Comparison of ENCODE assay signal across 24 mouse cellular contexts in genomic region chr16:17478331-17478943, GRCm38 (mm10). TPM values are rescaled to one million over a fixed set of nuclear protein-coding genes. Genes with fewer than 3 reads are reported as not detected.
A peak's percentile ranks its signal among the peaks of the same experiment; 100 is the strongest.
DNase-seq lines count a peak whose midpoint lies in the region; ATAC-seq and TF ChIP-seq lines count a peak whose summit lies in the region.
"Had no signal": no experiment of that assay in that cellular context is flagged by ENCODE, and none has a peak within 500 bp of the region (broad histone marks: within the 10 kb centered on the region; RNA-seq: fewer than 3 reads in every experiment).

No protein-coding gene starts in this region.

- DNase-seq in layer of hippocampus, adult 2 months (ENCODE audit: low spot score in 2 of 2) = no peak
- no peak for DNase-seq in layer of hippocampus, postnatal 36 days
- no peak for DNase-seq in midbrain, postnatal 0 days (ENCODE audit: low spot score)
- peak; percentile 59 for DNase-seq in R1 (ENCODE audit: low read depth, low spot score)
- no peak for DNase-seq in gastrocnemius, postnatal 25 days
- DNase-seq in spleen, postnatal 14 days (ENCODE audit: low spot score in 2 of 2) = no peak
- DNase-seq: cerebellum, adult 18-20 months; cerebellum, postnatal 25 days; heart, postnatal 10 days; kidney, adult 8-10 months; kidney, postnatal 25 days; layer of hippocampus, adult 9-11 months; lung, embryonic 14.5 days; right cerebral cortex, adult 18-20 months had no signal

- WGBS in midbrain, embryonic 15.5 days = 73% methylated on average over 4 of the region's 4 CpGs
- 53% methylated on average over 4 of the region's 4 CpGs for WGBS in midbrain, postnatal 0 days

- no peak overlapping the region for H3K4me2 ChIP-seq in midbrain, embryonic 15.5 days
- H3K4me2 ChIP-seq in midbrain, postnatal 0 days (ENCODE audit: low read depth, low read length, poor library complexity, severe bottlenecking) = no peak overlapping the region
- H3K4me2 ChIP-seq: embryonic facial prominence, embryonic 15.5 days; limb, embryonic 13.5 days; lung, embryonic 14.5 days had no signal

- H3K4me1 ChIP-seq in midbrain, embryonic 15.5 days = peaks cover 17% of the 10 kb centered on the region
- H3K4me1 ChIP-seq in midbrain, postnatal 0 days (ENCODE audit: insufficient read depth, low read length) = no peaks in the 10 kb centered on the region
- H3K4me1 ChIP-seq: embryonic facial prominence, embryonic 15.5 days; heart, embryonic 10.5 days; limb, embryonic 13.5 days had no signal

- H3K9ac ChIP-seq in midbrain, embryonic 15.5 days = no peak overlapping the region
- no peak overlapping the region for H3K9ac ChIP-seq in midbrain, postnatal 0 days (replicated peaks; ENCODE audit: low read length, poor library complexity, severe bottlenecking)
- H3K9ac ChIP-seq: embryonic facial prominence, embryonic 15.5 days; limb, embryonic 13.5 days; lung, embryonic 14.5 days had no signal

- no peaks in the 10 kb centered on the region for H3K9me3 ChIP-seq in midbrain, embryonic 15.5 days
- H3K9me3 ChIP-seq in midbrain, postnatal 0 days (ENCODE audit: low read length) = no peaks in the 10 kb centered on the region
- H3K9me3 ChIP-seq: embryonic facial prominence, embryonic 15.5 days; heart, embryonic 10.5 days; limb, embryonic 13.5 days had no signal

- no peak for ATAC-seq in midbrain, embryonic 15.5 days (replicated peaks)
- ATAC-seq in midbrain, postnatal 0 days (ENCODE audit: low FRiP score) = no peak
- peak; percentile 83 for ATAC-seq in megakaryocyte progenitor cell, adult 5-6 weeks (replicated peaks; ENCODE audit: poor library complexity)
- ATAC-seq: forebrain, embryonic 16.5 days; inflammation-experienced regulatory T-cells, adult 6 months; Patski had no signal

- H3K36me3 ChIP-seq in midbrain, embryonic 15.5 days (replicated peaks) = no peaks in the 10 kb centered on the region
- peaks cover 4% of the 10 kb centered on the region; the same call in 1 of the 2 replicates for H3K36me3 ChIP-seq in midbrain, postnatal 0 days (ENCODE audit: insufficient read depth, low read length)

- no peak overlapping the region for H3K4me3 ChIP-seq in layer of hippocampus, adult 2 months
- H3K4me3 ChIP-seq in midbrain, embryonic 15.5 days = no peak overlapping the region
- H3K4me3 ChIP-seq in midbrain, postnatal 0 days (ENCODE audit: low read depth, low read length) = no peak overlapping the region
- H3K4me3 ChIP-seq: embryonic facial prominence, embryonic 15.5 days; heart, embryonic 10.5 days; limb, embryonic 13.5 days had no signal

- no peaks in the 10 kb centered on the region for H3K27me3 ChIP-seq in midbrain, embryonic 15.5 days (replicated peaks)
- no peaks in the 10 kb centered on the region for H3K27me3 ChIP-seq in midbrain, postnatal 0 days (ENCODE audit: insufficient read depth, low read length)
- H3K27me3 ChIP-seq: CH12.LX; embryonic facial prominence, embryonic 15.5 days; limb, embryonic 13.5 days; Patski had no signal

- peak overlapping the region; percentile 72; the same call in 1 of the 2 replicates for H3K27ac ChIP-seq in layer of hippocampus, adult 2 months
- H3K27ac ChIP-seq in midbrain, embryonic 15.5 days = 0 out of 2 replicates have a peak overlapping the region, but pooled peaks have one; percentile 14
- no peak overlapping the region for H3K27ac ChIP-seq in midbrain, postnatal 0 days (ENCODE audit: low read depth, low read length)
- H3K27ac ChIP-seq: embryonic facial prominence, embryonic 15.5 days; heart, embryonic 10.5 days; limb, embryonic 13.5 days; macrophage had no signal

- TF ChIP-seq CTCF in layer of hippocampus, adult 2 months (conservative IDR thresholded peaks at IDR 0.05) = no peak
- no peak for TF ChIP-seq CTCF in midbrain, postnatal 0 days (IDR thresholded peaks at IDR 0.05)

RNA-seq across cellular contexts. Expression of gene Aifm3, which starts 11.0 kb away (rescaled TPM):
- total RNA-seq in layer of hippocampus, adult 2 months (2021) = 100 to 1,000 TPM; 112 to 116 TPM
- 100 to 1,000 TPM in 1 of 2 experiments, 10 to 100 TPM in 1; 99.3 to 111 TPM for total RNA-seq in layer of hippocampus, postnatal 36 days (2021)
- 16.8 and 17.9 TPM in 2 replicates for polyA plus RNA-seq in midbrain, embryonic 15.5 days (2015; fragmentation: Nextera tagmentation; extraction: Ambion mirVana)
- total RNA-seq in midbrain, postnatal 0 days (2014; rRNA removed) = 16.2 and 23.2 TPM in 2 replicates
- 12.5 and 14.1 TPM in 2 replicates for polyA plus RNA-seq in midbrain, postnatal 0 days (2015; fragmentation: Nextera tagmentation; extraction: Ambion mirVana)
- not detected in 2 replicates for total RNA-seq in megakaryocyte progenitor cell, adult 5-6 weeks (2015)
- not detected in 2 replicates for total RNA-seq in megakaryocyte progenitor cell, adult 5-6 weeks (2017)
- under 1 TPM; 0.18 to 0.35 TPM for total RNA-seq in gastrocnemius, postnatal 25 days (2021)
- total RNA-seq: CH12.LX had no signal
- polyA plus RNA-seq: inflammation-experienced regulatory T-cells, adult 6 months; macrophage had no signal

RNA-seq across cellular contexts. Expression of gene Crkl, which starts 26.6 kb away (rescaled TPM):
- total RNA-seq in layer of hippocampus, adult 2 months (2021) = 10 to 100 TPM; 33.5 to 37.4 TPM
- 10 to 100 TPM; 36.7 to 41.0 TPM for total RNA-seq in layer of hippocampus, postnatal 36 days (2021)
- 83.2 and 89.6 TPM in 2 replicates for polyA plus RNA-seq in midbrain, embryonic 15.5 days (2015; fragmentation: Nextera tagmentation; extraction: Ambion mirVana)
- total RNA-seq in midbrain, postnatal 0 days (2014; rRNA removed) = 47.8 and 54.4 TPM in 2 replicates
- 58.2 and 61.1 TPM in 2 replicates for polyA plus RNA-seq in midbrain, postnatal 0 days (2015; fragmentation: Nextera tagmentation; extraction: Ambion mirVana)
- total RNA-seq in megakaryocyte progenitor cell, adult 5-6 weeks (2015) = 24.6 and 25.9 TPM in 2 replicates
- total RNA-seq in megakaryocyte progenitor cell, adult 5-6 weeks (2017) = 17.8 and 18.5 TPM in 2 replicates
- 10 to 100 TPM; 19.2 to 21.6 TPM for total RNA-seq in gastrocnemius, postnatal 25 days (2021)

RNA-seq across cellular contexts. Expression of gene Lztr1, which starts 30.1 kb away (rescaled TPM):
- total RNA-seq in layer of hippocampus, adult 2 months (2021) = 100 to 1,000 TPM; 186 to 201 TPM
- total RNA-seq in layer of hippocampus, postnatal 36 days (2021) = 100 to 1,000 TPM; 192 to 199 TPM
- 146 and 164 TPM in 2 replicates for polyA plus RNA-seq in midbrain, embryonic 15.5 days (2015; fragmentation: Nextera tagmentation; extraction: Ambion mirVana)
- 221 and 264 TPM in 2 replicates for total RNA-seq in midbrain, postnatal 0 days (2014; rRNA removed)
- 94.0 and 104 TPM in 2 replicates for polyA plus RNA-seq in midbrain, postnatal 0 days (2015; fragmentation: Nextera tagmentation; extraction: Ambion mirVana)
- 25.1 and 25.7 TPM in 2 replicates for total RNA-seq in megakaryocyte progenitor cell, adult 5-6 weeks (2015)
- total RNA-seq in megakaryocyte progenitor cell, adult 5-6 weeks (2017) = 29.5 and 40.4 TPM in 2 replicates
- 10 to 100 TPM; 19.2 to 23.6 TPM for total RNA-seq in gastrocnemius, postnatal 25 days (2021)

RNA-seq across cellular contexts. Expression of gene Thap7, which starts 52.5 kb away (rescaled TPM):
- 10 to 100 TPM; 42.3 to 45.4 TPM for total RNA-seq in layer of hippocampus, adult 2 months (2021)
- total RNA-seq in layer of hippocampus, postnatal 36 days (2021) = 10 to 100 TPM; 38.6 to 44.6 TPM
- polyA plus RNA-seq in midbrain, embryonic 15.5 days (2015; fragmentation: Nextera tagmentation; extraction: Ambion mirVana) = 60.4 and 65.3 TPM in 2 replicates
- 59.3 and 65.5 TPM in 2 replicates for total RNA-seq in midbrain, postnatal 0 days (2014; rRNA removed)
- polyA plus RNA-seq in midbrain, postnatal 0 days (2015; fragmentation: Nextera tagmentation; extraction: Ambion mirVana) = 57.1 and 64.1 TPM in 2 replicates
- 8.9 and 11.8 TPM in 2 replicates for total RNA-seq in megakaryocyte progenitor cell, adult 5-6 weeks (2015)
- total RNA-seq in megakaryocyte progenitor cell, adult 5-6 weeks (2017) = 26.4 and 28.9 TPM in 2 replicates
- total RNA-seq in gastrocnemius, postnatal 25 days (2021) = 10 to 100 TPM; 12.8 to 14.5 TPM

Comparison
In these comparisons a context has a peak if more than half of its experiments do, and no peak if none do; other contexts are left out.
1. RNA of gene Aifm3, which starts 11.0 kb away (total RNA-seq): 112 to 116 TPM in layer of hippocampus, adult 2 months, 99.3 to 111 TPM in layer of hippocampus, postnatal 36 days and 16.2 to 23.2 TPM in midbrain, postnatal 0 days; 0.18 to 0.35 TPM in gastrocnemius, postnatal 25 days and not detected in megakaryocyte progenitor cell, adult 5-6 weeks; every median in the first group is over 10 times any median in the second.